In the genomic region with DNA sequence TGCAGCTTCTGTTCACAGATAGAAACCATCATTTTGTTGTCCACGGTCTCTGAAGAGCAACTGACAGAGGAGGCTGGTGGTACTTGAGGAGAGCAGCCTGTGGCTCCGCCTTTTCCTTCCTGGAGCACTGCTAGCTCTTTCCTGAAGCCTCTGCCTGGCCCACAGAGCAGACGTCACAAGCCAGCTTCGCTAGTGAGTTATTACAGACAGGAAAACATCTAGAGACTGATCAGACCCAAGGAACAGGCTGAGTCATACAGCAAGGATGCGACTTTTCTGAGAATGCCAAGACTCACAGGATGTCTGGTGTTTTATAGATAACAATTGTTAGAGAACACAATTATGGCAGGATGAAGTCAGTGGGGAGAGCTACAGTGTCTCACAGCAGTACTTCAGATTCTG, we compare ENCODE assay signal across 9 mouse cellular contexts. TPM values are rescaled to one million over a fixed set of nuclear protein-coding genes. Genes with fewer than 3 reads are reported as not detected.
DNase-seq lines count a peak whose midpoint lies in the region; ATAC-seq and TF ChIP-seq lines count a peak whose summit lies in the region.
"Had no signal": no experiment of that assay in that cellular context is flagged by ENCODE, and none has a peak within 500 bp of the region (broad histone marks: within the 10 kb centered on the region; RNA-seq: fewer than 3 reads in every experiment).

A gene (minus strand): TSS at position 72 of the 402 bp plus-strand sequence.
A gene (minus strand): TSS at position 126 of the 402 bp plus-strand sequence.

- ATAC-seq in megakaryocyte-erythroid progenitor cell, adult 5-6 weeks (replicated peaks; ENCODE audit: low FRiP score, low TSS enrichment, poor library complexity, severe bottlenecking) = peak; percentile 98
- ATAC-seq in midbrain, postnatal 0 days (ENCODE audit: low FRiP score) = no peak

- H3K4me2 ChIP-seq in midbrain, postnatal 0 days (ENCODE audit: low read depth, low read length, poor library complexity, severe bottlenecking) = no peak within 1 kb of the TSS
- H3K4me2 ChIP-seq: limb, embryonic 12.5 days had no signal

- TF ChIP-seq POLR2A in heart, adult 2 months (IDR thresholded peaks at IDR 0.05; ENCODE audit: insufficient read depth, low read depth, low read length) = peak; percentile 76

- peak; percentile 78; the same call in 1 of the 2 replicates for TF ChIP-seq EP300 in heart, adult 2 months (IDR thresholded peaks at IDR 0.05; ENCODE audit: insufficient read depth, low read depth, low read length)

- H3K79me2 ChIP-seq in heart, adult 2 months (replicated peaks; ENCODE audit: control insufficient read depth, insufficient read depth, low read length) = no peaks in the 10 kb centered on the region

- intact Hi-C loops in heart, adult 2 months (cut with DNase I) = loop anchor here (1.0 kb wide), 2 partner anchors 38 to 88 kb away; no protein-coding TSS in a partner anchor

- peak within 1 kb of the TSS; percentile 48 for H3K4me3 ChIP-seq in heart, adult 2 months
- H3K4me3 ChIP-seq in midbrain, postnatal 0 days (ENCODE audit: low read depth, low read length) = no peak within 1 kb of the TSS
- H3K4me3 ChIP-seq: limb, embryonic 12.5 days had no signal

- WGBS in heart, adult 2 months = 22% methylated on average over 5 of the region's 5 CpGs
- WGBS in midbrain, postnatal 0 days = 62% methylated on average over 5 of the region's 5 CpGs

- peaks cover 14% of the 10 kb centered on the region for H3K9me3 ChIP-seq in midbrain, postnatal 0 days (ENCODE audit: low read length)

- H3K27ac ChIP-seq in heart, adult 2 months = peak within 1 kb of the TSS; percentile 84
- no peak within 1 kb of the TSS for H3K27ac ChIP-seq in midbrain, postnatal 0 days (ENCODE audit: low read depth, low read length)
- H3K27ac ChIP-seq: limb, embryonic 12.5 days had no signal

- TF ChIP-seq CTCF in heart, adult 2 months (IDR thresholded peaks at IDR 0.05) = no peak
- TF ChIP-seq CTCF in midbrain, postnatal 0 days (IDR thresholded peaks at IDR 0.05) = no peak

- H3K36me3 ChIP-seq in heart, adult 2 months (ENCODE audit: control insufficient read depth, insufficient read depth, low read length) = no peaks in the 10 kb centered on the region; the same call in 1 of the 2 replicates
- H3K36me3 ChIP-seq in midbrain, postnatal 0 days (ENCODE audit: insufficient read depth, low read length) = no peaks in the 10 kb centered on the region
- H3K36me3 ChIP-seq: limb, embryonic 12.5 days had no signal

- no peak within 1 kb of the TSS for H3K9ac ChIP-seq in heart, adult 2 months (ENCODE audit: low read depth, low read length)
- H3K9ac ChIP-seq in midbrain, postnatal 0 days (replicated peaks; ENCODE audit: low read length, poor library complexity, severe bottlenecking) = no peak within 1 kb of the TSS
- H3K9ac ChIP-seq: limb, embryonic 12.5 days had no signal

- H3K27me3 ChIP-seq in heart, adult 2 months (ENCODE audit: control insufficient read depth, insufficient read depth, low read length) = no peaks in the 10 kb centered on the region
- H3K27me3 ChIP-seq in midbrain, postnatal 0 days (ENCODE audit: insufficient read depth, low read length) = no peaks in the 10 kb centered on the region
- H3K27me3 ChIP-seq: limb, embryonic 12.5 days had no signal

- peak; percentile 2 to 15 for DNase-seq in thymus, adult 18-20 months
- no peak for DNase-seq in thymus, postnatal 10 days (ENCODE audit: low spot score in 2 of 2)
- DNase-seq in heart, adult 2 months = peak; percentile 42 to 78
- peak; percentile 64 for DNase-seq in kidney, postnatal 10 days
- no peak for DNase-seq in midbrain, postnatal 0 days (ENCODE audit: low spot score)
- DNase-seq in layer of hippocampus, postnatal 14 days (ENCODE audit: low spot score in 2 of 2) = no peak
- no peak for DNase-seq in left cerebral cortex, adult 9 months (ENCODE audit: low spot score in 2 of 2)

- H3K4me1 ChIP-seq in heart, adult 2 months (ENCODE audit: control insufficient read depth, insufficient read depth, low read length) = peaks cover 2% of the 10 kb centered on the region
- H3K4me1 ChIP-seq in midbrain, postnatal 0 days (ENCODE audit: insufficient read depth, low read length) = no peaks in the 10 kb centered on the region
- H3K4me1 ChIP-seq: limb, embryonic 12.5 days had no signal

RNA-seq across cellular contexts. Expression of the first gene that starts in this region (rescaled TPM):
- total RNA-seq in heart, adult 2 months (2021) = 1 to 10 TPM; 3.0 to 6.3 TPM
- polyA plus RNA-seq in heart, adult 2 months (2012; rRNA removed) = 6.6 and 7.4 TPM in 2 replicates
- total RNA-seq in megakaryocyte-erythroid progenitor cell, adult 5-6 weeks (2014; fragmentation: Nextera tagmentation) = not detected in 2 replicates
- 0.91 and 6.9 TPM in 2 replicates for total RNA-seq in megakaryocyte-erythroid progenitor cell, adult 5-6 weeks (2017)
- 6.0 and 10.1 TPM in 2 replicates for total RNA-seq in midbrain, postnatal 0 days (2014; rRNA removed)
- 0.34 and 0.75 TPM in 2 replicates for polyA plus RNA-seq in midbrain, postnatal 0 days (2015; fragmentation: Nextera tagmentation; extraction: Ambion mirVana)
- total RNA-seq in layer of hippocampus, postnatal 14 days (2021) = 1 to 10 TPM in 1 of 2 experiments, under 1 TPM in 1; 0.91 to 1.1 TPM

RNA-seq across cellular contexts. Expression of the second gene that starts in this region (rescaled TPM):
- total RNA-seq in heart, adult 2 months (2021) = 100 to 1,000 TPM in 1 of 2 experiments, 10 to 100 TPM in 1; 73.6 to 117 TPM
- 30.7 and 31.4 TPM in 2 replicates for polyA plus RNA-seq in heart, adult 2 months (2012; rRNA removed)
- 19.0 and 39.1 TPM in 2 replicates for total RNA-seq in megakaryocyte-erythroid progenitor cell, adult 5-6 weeks (2014; fragmentation: Nextera tagmentation)
- total RNA-seq in megakaryocyte-erythroid progenitor cell, adult 5-6 weeks (2017) = 93.3 and 277 TPM in 2 replicates
- 8.5 and 13.0 TPM in 2 replicates for total RNA-seq in midbrain, postnatal 0 days (2014; rRNA removed)
- polyA plus RNA-seq in midbrain, postnatal 0 days (2015; fragmentation: Nextera tagmentation; extraction: Ambion mirVana) = 32.0 and 39.9 TPM in 2 replicates
- total RNA-seq in layer of hippocampus, postnatal 14 days (2021) = 10 to 100 TPM; 25.7 to 35.2 TPM

Comparison
In these comparisons a context has a peak if more than half of its experiments do, and no peak if none do; other contexts are left out.
1. DNase-seq: peak in thymus, adult 18-20 months (2 of 2), heart, adult 2 months (2 of 2) and kidney, postnatal 10 days (single experiment); none in thymus, postnatal 10 days (0 of 2), midbrain, postnatal 0 days (single experiment), layer of hippocampus, postnatal 14 days (0 of 2) and left cerebral cortex, adult 9 months (0 of 2).